Mouse (Mus musculus): ENCODE measurements at regions not wholly inside any gene's neighbourhood (a gene's known extent, or its start where the extent isn't known, plus 50 kb on each side); places are given as distances from the start of the nearest gene placed in this dataset.

GRCm38 (mm10) chr6:31043368-31043767 lies 84.5 kb upstream of the Klf14 start:
- no peaks in the 10 kb centered on the region for H3K9me3 ChIP-seq (replicated peaks; ENCODE audit: control insufficient read depth, insufficient read depth, low read length, poor library complexity, severe bottlenecking)
- no peak overlapping the region for H3K9ac ChIP-seq (ENCODE audit: low read depth, poor library complexity, severe bottlenecking)
- TF ChIP-seq POLR2A (IDR thresholded peaks at IDR 0.05; ENCODE audit: insufficient read depth, low read length): no peak
- TF ChIP-seq CTCF (IDR thresholded peaks at IDR 0.05; ENCODE audit: low read depth, low read length): no peak
- no peak for TF ChIP-seq EP300 (IDR thresholded peaks at IDR 0.05; ENCODE audit: insufficient read depth, low read depth, low read length)
- no peaks in the 10 kb centered on the region for H3K27me3 ChIP-seq (ENCODE audit: control insufficient read depth, insufficient read depth, low read length, poor library complexity, severe bottlenecking)
- H3K4me1 ChIP-seq (ENCODE audit: control insufficient read depth, insufficient read depth, low read length): no peaks in the 10 kb centered on the region
- H3K36me3 ChIP-seq (ENCODE audit: control insufficient read depth, insufficient read depth, low read length, poor library complexity, severe bottlenecking): no peaks in the 10 kb centered on the region
- H3K27ac ChIP-seq (ENCODE audit: insufficient read depth, low read length): no peak overlapping the region
- no peak overlapping the region for H3K4me3 ChIP-seq (ENCODE audit: low read depth, low read length)

- Histone ChIP-seq H3K27me3 (ENCODE audit: control insufficient read depth, insufficient read depth, low read length, poor library complexity, severe bottlenecking) (no peaks in the 10 kb centered on the region), H3K36me3 (ENCODE audit: control insufficient read depth, insufficient read depth, low read length, poor library complexity, severe bottlenecking) (no peaks in the 10 kb centered on the region), H3K9ac (ENCODE audit: low read depth, poor library complexity, severe bottlenecking) (no peak overlapping the region), H3K4me3 (ENCODE audit: low read depth, low read length) (no peak overlapping the region), H3K4me1 (ENCODE audit: control insufficient read depth, insufficient read depth, low read length) (no peaks in the 10 kb centered on the region), H3K9me3 (replicated peaks; ENCODE audit: control insufficient read depth, insufficient read depth, low read length, poor library complexity, severe bottlenecking) (no peaks in the 10 kb centered on the region), H3K27ac (ENCODE audit: insufficient read depth, low read length) (no peak overlapping the region)
- TF ChIP-seq CTCF (IDR thresholded peaks at IDR 0.05; ENCODE audit: low read depth, low read length) (no peak), POLR2A (IDR thresholded peaks at IDR 0.05; ENCODE audit: insufficient read depth, low read length) (no peak), EP300 (IDR thresholded peaks at IDR 0.05; ENCODE audit: insufficient read depth, low read depth, low read length) (no peak)
Observed at GRCm38 (mm10) chr6:31043919-31044318, 85.0 kb upstream of the Klf14 start.

GRCm38 (mm10) chr6:31046197-31046596 lies 87.3 kb upstream of the Klf14 start:
- no peak overlapping the region for H3K9ac ChIP-seq (ENCODE audit: low read depth, poor library complexity, severe bottlenecking)
- H3K27ac ChIP-seq (ENCODE audit: insufficient read depth, low read length): no peak overlapping the region
- no peaks in the 10 kb centered on the region for H3K4me1 ChIP-seq (ENCODE audit: control insufficient read depth, insufficient read depth, low read length)
- H3K36me3 ChIP-seq (ENCODE audit: control insufficient read depth, insufficient read depth, low read length, poor library complexity, severe bottlenecking): no peaks in the 10 kb centered on the region
- no peaks in the 10 kb centered on the region for H3K27me3 ChIP-seq (ENCODE audit: control insufficient read depth, insufficient read depth, low read length, poor library complexity, severe bottlenecking)
- no peaks in the 10 kb centered on the region for H3K9me3 ChIP-seq (replicated peaks; ENCODE audit: control insufficient read depth, insufficient read depth, low read length, poor library complexity, severe bottlenecking)
- TF ChIP-seq POLR2A (IDR thresholded peaks at IDR 0.05; ENCODE audit: insufficient read depth, low read length) (no peak), CTCF (IDR thresholded peaks at IDR 0.05; ENCODE audit: low read depth, low read length) (no peak), EP300 (IDR thresholded peaks at IDR 0.05; ENCODE audit: insufficient read depth, low read depth, low read length) (no peak)
- H3K4me3 ChIP-seq (ENCODE audit: low read depth, low read length): no peak overlapping the region

- Histone ChIP-seq H3K9me3 (replicated peaks; ENCODE audit: control insufficient read depth, insufficient read depth, low read length, poor library complexity, severe bottlenecking) (no peaks in the 10 kb centered on the region), H3K27ac (ENCODE audit: insufficient read depth, low read length) (no peak overlapping the region), H3K4me1 (ENCODE audit: control insufficient read depth, insufficient read depth, low read length) (no peaks in the 10 kb centered on the region), H3K9ac (ENCODE audit: low read depth, poor library complexity, severe bottlenecking) (no peak overlapping the region), H3K36me3 (ENCODE audit: control insufficient read depth, insufficient read depth, low read length, poor library complexity, severe bottlenecking) (no peaks in the 10 kb centered on the region), H3K27me3 (ENCODE audit: control insufficient read depth, insufficient read depth, low read length, poor library complexity, severe bottlenecking) (no peaks in the 10 kb centered on the region), H3K4me3 (ENCODE audit: low read depth, low read length) (no peak overlapping the region)
- TF ChIP-seq POLR2A (IDR thresholded peaks at IDR 0.05; ENCODE audit: insufficient read depth, low read length): no peak
- TF ChIP-seq CTCF (IDR thresholded peaks at IDR 0.05; ENCODE audit: low read depth, low read length): no peak
- TF ChIP-seq EP300 (IDR thresholded peaks at IDR 0.05; ENCODE audit: insufficient read depth, low read depth, low read length): peak; percentile 83
Observed at GRCm38 (mm10) chr6:31048920-31049576, 90.2 kb upstream of the Klf14 start.

- Histone ChIP-seq H3K27me3 (ENCODE audit: control insufficient read depth, insufficient read depth, low read length, poor library complexity, severe bottlenecking) (no peaks in the 10 kb centered on the region), H3K4me1 (ENCODE audit: control insufficient read depth, insufficient read depth, low read length) (no peaks in the 10 kb centered on the region), H3K27ac (ENCODE audit: insufficient read depth, low read length) (no peak overlapping the region), H3K9ac (ENCODE audit: low read depth, poor library complexity, severe bottlenecking) (no peak overlapping the region), H3K4me3 (ENCODE audit: low read depth, low read length) (no peak overlapping the region), H3K9me3 (replicated peaks; ENCODE audit: control insufficient read depth, insufficient read depth, low read length, poor library complexity, severe bottlenecking) (no peaks in the 10 kb centered on the region), H3K36me3 (ENCODE audit: control insufficient read depth, insufficient read depth, low read length, poor library complexity, severe bottlenecking) (no peaks in the 10 kb centered on the region)
- TF ChIP-seq EP300 (IDR thresholded peaks at IDR 0.05; ENCODE audit: insufficient read depth, low read depth, low read length) (no peak), POLR2A (IDR thresholded peaks at IDR 0.05; ENCODE audit: insufficient read depth, low read length) (no peak), CTCF (IDR thresholded peaks at IDR 0.05; ENCODE audit: low read depth, low read length) (no peak)
Observed at GRCm38 (mm10) chr6:31050831-31051230, 92.0 kb upstream of the Klf14 start.

GRCm38 (mm10) chr6:31051771-31052170 lies 92.9 kb upstream of the Klf14 start:
- Histone ChIP-seq H3K36me3 (ENCODE audit: control insufficient read depth, insufficient read depth, low read length, poor library complexity, severe bottlenecking) (no peaks in the 10 kb centered on the region), H3K4me1 (ENCODE audit: control insufficient read depth, insufficient read depth, low read length) (no peaks in the 10 kb centered on the region), H3K27me3 (ENCODE audit: control insufficient read depth, insufficient read depth, low read length, poor library complexity, severe bottlenecking) (no peaks in the 10 kb centered on the region), H3K27ac (ENCODE audit: insufficient read depth, low read length) (no peak overlapping the region), H3K9ac (ENCODE audit: low read depth, poor library complexity, severe bottlenecking) (no peak overlapping the region), H3K4me3 (ENCODE audit: low read depth, low read length) (no peak overlapping the region), H3K9me3 (replicated peaks; ENCODE audit: control insufficient read depth, insufficient read depth, low read length, poor library complexity, severe bottlenecking) (no peaks in the 10 kb centered on the region)
- no peak for TF ChIP-seq POLR2A (IDR thresholded peaks at IDR 0.05; ENCODE audit: insufficient read depth, low read length)
- TF ChIP-seq EP300 (IDR thresholded peaks at IDR 0.05; ENCODE audit: insufficient read depth, low read depth, low read length): no peak
- TF ChIP-seq CTCF (IDR thresholded peaks at IDR 0.05; ENCODE audit: low read depth, low read length): no peak
